Mouse (Mus musculus) erythroblast, embryonic 14.5 days (primary cell): ENCODE data around the gene Slc25a20. TPM values are rescaled to one million over a fixed set of nuclear protein-coding genes. Genes with fewer than 3 reads are reported as not detected.
A peak's percentile ranks its signal among the peaks of the same experiment; 100 is the strongest.

Source experiments
- H3K27me3 ChIP-seq: 2 replicates; pipeline ENCODE4 v1.6.1; 2012; ENCODE audit warnings: inconsistent platforms; ENCODE audit not compliant: control insufficient read depth
- H3K36me3 ChIP-seq: 2 replicates; pipeline ENCODE4 v1.6.1; 2012; ENCODE audit warnings: mild to moderate bottlenecking, inconsistent platforms; ENCODE audit not compliant: control insufficient read depth
- H3K4me1 ChIP-seq: 2 replicates; pipeline ENCODE4 v1.6.1; 2012; ENCODE audit warnings: inconsistent platforms; ENCODE audit not compliant: control insufficient read depth
- H3K4me3 ChIP-seq: replicated peaks from 2 replicates; pipeline ENCODE3; 2012; ENCODE audit warnings: moderate library complexity, mild to moderate bottlenecking, inconsistent platforms
- H3K9me3 ChIP-seq: 2 replicates; pipeline ENCODE4 v1.6.1; 2012; ENCODE audit warnings: low read length, inconsistent platforms, mixed read lengths; ENCODE audit not compliant: control insufficient read depth
- GATA1 ChIP-seq: IDR thresholded peaks from 2 replicates; pipeline ENCODE4 v1.6.1; 2012; ENCODE audit warnings: low read length, inconsistent platforms, mixed read lengths
- TAL1 ChIP-seq: IDR thresholded peaks from 3 replicates; pipeline ENCODE4 v1.6.1; 2012; ENCODE audit warnings: low read length, inconsistent platforms, mixed read lengths
- polyA plus RNA-seq: library from polyadenylated mRNA; stranded (reverse); fragments of >175 nt; gene quantifications from 2 replicates; pipeline ENCODE4 v1.2.3, GENCODE M21; 2012

Gene Slc25a20
- 0.12 and 0.26 TPM in 2 replicates for polyA plus RNA-seq

DNA sequence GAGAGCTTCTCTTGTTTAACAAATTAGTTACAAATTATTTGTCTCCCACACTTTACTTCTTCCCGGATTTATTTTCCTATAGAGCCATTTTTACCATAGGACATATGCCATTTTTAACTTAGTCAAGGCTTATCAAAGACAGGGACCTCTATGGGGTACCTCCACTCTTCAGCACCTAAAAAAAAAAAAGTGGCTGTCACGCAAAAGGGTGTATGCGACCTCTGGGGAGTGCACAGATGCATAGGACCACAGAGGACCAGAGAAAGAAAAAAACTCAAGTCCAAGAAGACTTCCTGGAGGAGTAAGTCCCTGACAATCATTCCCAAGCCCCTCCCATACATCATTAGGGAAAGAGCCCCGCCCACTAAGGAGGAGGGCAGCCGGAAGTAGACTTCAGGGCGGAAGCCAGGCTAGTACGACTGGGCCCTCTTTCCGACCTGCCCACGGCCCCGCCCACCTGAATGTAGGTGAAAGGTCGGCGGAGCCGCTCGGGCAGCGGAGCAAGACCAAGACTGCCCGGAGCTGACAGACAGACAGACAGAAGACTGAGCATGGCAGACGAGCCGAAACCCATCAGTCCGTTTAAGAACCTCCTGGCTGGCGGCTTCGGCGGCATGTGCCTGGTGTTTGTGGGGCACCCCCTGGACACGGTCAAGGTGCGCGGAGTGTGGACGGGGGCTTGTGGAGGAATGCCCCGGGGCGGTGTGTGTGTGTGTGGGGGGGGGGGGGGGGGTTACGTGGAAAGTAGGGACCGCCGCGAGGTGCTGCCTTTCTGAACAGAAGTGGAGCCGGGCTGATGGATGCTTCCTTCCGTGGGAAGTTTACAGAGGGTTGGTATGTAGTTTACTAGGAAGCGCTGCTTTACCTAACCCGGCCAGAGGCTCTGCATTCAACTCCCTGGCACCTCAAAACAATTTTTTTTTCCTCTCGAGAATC lies at the start of gene Slc25a20:
Gene Slc25a20 (plus strand): TSS at position 412 of the 936 bp plus-strand sequence.
- TF ChIP-seq GATA1 (no peak), TAL1 (no peak)
- H3K27me3 ChIP-seq, result no peaks in the 10 kb centered on the region
- no peaks in the 10 kb centered on the region for H3K9me3 ChIP-seq
- H3K4me3 ChIP-seq, result peak within 1 kb of the TSS; percentile 69
- peaks cover 24% of the 10 kb centered on the region for H3K4me1 ChIP-seq
- H3K36me3 ChIP-seq, result no peaks in the 10 kb centered on the region

DNA sequence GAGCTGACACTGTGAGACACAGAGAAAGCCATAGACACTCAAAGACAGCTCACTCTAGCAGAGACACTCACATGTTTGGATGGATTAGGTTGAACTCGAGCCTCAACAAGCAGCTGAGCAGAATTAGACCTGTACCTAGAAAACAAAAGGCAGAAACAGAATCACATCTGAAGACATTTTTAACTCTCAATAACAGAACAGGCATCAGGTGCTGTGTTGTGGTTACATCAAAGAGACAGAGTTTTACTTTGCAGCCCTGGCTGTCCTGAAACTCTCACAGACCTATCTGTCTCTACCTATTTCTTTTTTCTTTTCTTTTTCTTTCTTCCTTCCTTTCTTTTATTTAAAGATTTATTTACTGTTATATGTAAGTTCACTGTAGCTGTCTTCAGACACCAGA lies 44.6 kb upstream of the Slc25a20 start:
- Histone ChIP-seq H3K9me3 (no peaks in the 10 kb centered on the region), H3K36me3 (peaks cover 96% of the 10 kb centered on the region)
- TF ChIP-seq GATA1, result no peak
- TF ChIP-seq TAL1, result no peak

DNA sequence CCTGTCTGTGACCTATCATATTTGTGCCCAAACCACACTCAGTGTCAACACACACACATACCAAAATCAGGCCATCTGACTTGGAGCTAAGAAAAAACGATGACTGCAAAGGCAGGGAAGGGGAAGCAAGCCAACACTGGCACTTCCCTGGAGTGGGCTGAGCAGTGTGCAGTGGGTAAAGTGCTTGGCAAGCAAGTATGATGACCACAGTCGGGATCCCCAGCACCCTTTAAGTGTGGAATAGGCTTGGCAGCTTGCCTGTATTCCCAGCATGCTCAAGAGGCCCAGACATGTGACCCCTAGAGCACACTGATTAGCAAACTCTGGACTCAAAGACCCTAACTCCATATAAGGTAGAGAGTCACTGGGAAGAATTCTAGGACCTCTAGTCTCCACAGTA lies 35.4 kb upstream of the Slc25a20 start:
- Histone ChIP-seq H3K27me3 (no peaks in the 10 kb centered on the region), H3K36me3 (peaks cover 77% of the 10 kb centered on the region), H3K4me1 (peaks cover 9% of the 10 kb centered on the region)

More for the DNA sequence above, 44.6 kb upstream of the Slc25a20 start:
- Histone ChIP-seq H3K4me1 (no peaks in the 10 kb centered on the region; the same call in 1 of the 2 replicates), H3K27me3 (no peaks in the 10 kb centered on the region), H3K4me3 (no peak overlapping the region)

DNA sequence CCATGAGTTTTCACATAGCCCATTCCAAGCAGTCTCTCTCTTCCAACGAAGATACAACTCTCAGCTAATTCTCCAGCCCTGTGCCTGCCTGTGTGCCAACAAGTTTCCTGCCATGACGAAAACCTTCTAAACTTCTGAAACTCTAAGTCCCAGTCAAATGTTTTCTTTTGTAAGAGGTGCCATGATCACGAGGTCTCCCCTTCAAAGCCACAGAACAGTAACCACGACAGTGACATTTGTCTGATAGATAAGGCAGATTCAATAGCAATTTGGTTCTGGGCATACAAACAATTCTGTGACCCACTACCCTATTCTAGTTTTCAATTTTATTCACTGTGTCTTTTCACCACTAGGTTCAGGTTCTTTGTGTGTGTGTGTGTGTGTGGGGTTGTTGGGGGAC lies 33.7 kb upstream of the Slc25a20 start:
- TF ChIP-seq GATA1 (no peak), TAL1 (no peak)
- Histone ChIP-seq H3K4me3 (no peak overlapping the region), H3K4me1 (peaks cover 23% of the 10 kb centered on the region), H3K9me3 (no peaks in the 10 kb centered on the region), H3K36me3 (peaks cover 85% of the 10 kb centered on the region), H3K27me3 (no peaks in the 10 kb centered on the region)

More for the DNA sequence above, 35.4 kb upstream of the Slc25a20 start:
- no peaks in the 10 kb centered on the region for H3K9me3 ChIP-seq
- TF ChIP-seq GATA1 (no peak), TAL1 (no peak)
- H3K4me3 ChIP-seq, result no peak overlapping the region

DNA sequence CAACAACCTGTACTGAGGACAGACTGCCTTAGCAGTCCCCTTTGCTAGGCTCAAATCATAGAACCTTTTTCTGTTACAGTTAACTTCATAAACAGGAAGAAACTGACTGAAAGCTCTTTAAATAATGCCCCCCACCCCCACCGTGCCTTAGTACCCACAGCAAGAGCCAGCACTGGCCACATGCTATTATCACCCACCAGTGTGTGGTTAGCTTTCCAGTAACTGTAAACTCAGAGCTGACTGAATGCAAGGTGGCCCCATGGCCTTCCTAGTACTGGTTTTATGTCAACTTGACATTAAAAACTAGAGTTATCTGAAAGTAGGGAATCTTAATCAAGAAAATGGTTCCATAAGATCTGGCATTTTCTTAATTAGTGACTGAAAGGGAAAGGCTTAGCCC lies 31.2 kb upstream of the Slc25a20 start:
- Histone ChIP-seq H3K27me3 (no peaks in the 10 kb centered on the region), H3K9me3 (no peaks in the 10 kb centered on the region), H3K4me3 (no peak overlapping the region), H3K36me3 (peaks cover 93% of the 10 kb centered on the region), H3K4me1 (peaks cover 34% of the 10 kb centered on the region)
- no peak for TF ChIP-seq TAL1
- no peak for TF ChIP-seq GATA1

DNA sequence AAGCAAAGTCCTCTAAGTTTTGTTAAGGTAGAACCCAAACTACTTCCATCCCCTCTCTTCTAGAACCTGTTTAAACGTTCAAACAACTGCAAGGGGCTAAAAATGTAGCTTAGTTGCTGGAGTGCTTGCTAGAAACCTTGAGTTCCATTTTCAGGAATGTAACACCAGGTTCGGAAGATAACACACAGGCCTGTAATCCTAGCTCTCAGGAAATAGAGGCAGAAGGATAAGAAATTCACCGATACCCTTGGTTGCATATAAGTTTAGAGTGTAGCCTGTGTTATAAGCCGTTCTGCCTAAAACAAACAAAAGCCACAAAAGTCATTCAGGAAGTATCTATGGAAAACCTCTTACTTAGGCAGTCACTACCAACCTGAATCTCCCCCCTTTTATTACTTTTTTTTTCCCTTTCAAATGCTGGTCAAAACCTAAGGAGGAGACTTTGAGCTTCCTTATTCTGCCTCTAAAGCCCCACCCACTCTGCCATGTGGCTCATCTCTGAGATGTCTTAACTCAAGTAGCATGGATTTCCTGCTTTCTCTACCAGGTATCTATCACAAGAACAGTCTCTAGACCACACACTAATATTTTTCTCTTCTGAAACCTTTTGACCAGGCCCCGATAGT lies 30.1 kb upstream of the Slc25a20 start:
- H3K4me1 ChIP-seq, result peaks cover 42% of the 10 kb centered on the region
- H3K27me3 ChIP-seq, result no peaks in the 10 kb centered on the region
- no peaks in the 10 kb centered on the region for H3K9me3 ChIP-seq
- no peak for TF ChIP-seq GATA1
- TF ChIP-seq TAL1, result no peak
- peaks cover 93% of the 10 kb centered on the region for H3K36me3 ChIP-seq
- no peak overlapping the region for H3K4me3 ChIP-seq

DNA sequence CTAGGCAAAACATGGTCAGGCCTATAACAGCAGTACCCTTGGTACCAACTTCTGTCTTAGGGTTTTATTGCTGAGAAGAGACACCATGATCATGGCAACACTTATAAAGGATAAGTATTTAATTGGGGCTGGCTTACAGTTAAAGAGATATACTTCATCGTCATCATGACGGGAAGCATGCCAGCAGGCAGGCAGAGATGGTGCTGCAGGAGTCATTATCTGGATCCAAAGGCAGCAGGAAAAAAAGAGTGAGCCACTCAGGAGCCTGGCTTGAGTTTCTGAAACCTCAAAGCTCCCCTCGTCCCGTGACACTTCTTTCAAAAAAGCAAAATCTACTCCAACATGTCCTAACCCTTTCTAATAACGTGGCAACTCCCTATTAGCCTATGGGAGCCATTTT lies 29.5 kb upstream of the Slc25a20 start:
- peaks cover 46% of the 10 kb centered on the region for H3K4me1 ChIP-seq
- TF ChIP-seq TAL1 (no peak), GATA1 (no peak)
- no peaks in the 10 kb centered on the region for H3K27me3 ChIP-seq
- H3K36me3 ChIP-seq, result peaks cover 92% of the 10 kb centered on the region
- no peaks in the 10 kb centered on the region for H3K9me3 ChIP-seq
- no peak overlapping the region for H3K4me3 ChIP-seq

DNA sequence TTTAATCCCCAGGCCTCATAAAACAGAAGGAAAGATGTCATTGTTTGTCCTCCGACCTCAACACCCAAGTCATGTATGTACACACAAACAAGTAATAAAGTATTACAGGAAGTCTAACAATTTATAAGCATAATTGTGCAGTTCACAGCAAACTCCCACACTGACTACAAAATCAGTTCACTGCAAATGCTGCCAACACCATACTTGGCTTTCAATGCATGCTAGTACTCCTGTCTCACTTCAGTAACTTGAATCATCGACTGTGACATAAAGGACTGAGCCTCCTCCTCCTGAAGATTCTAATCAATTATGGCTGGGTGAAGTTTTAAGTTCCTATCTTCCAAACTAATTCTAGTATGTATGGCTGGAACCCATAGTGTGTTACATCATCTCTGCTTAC lies 28.0 kb upstream of the Slc25a20 start:
- H3K27me3 ChIP-seq, result no peaks in the 10 kb centered on the region
- H3K4me3 ChIP-seq, result no peak overlapping the region
- no peak for TF ChIP-seq GATA1
- TF ChIP-seq TAL1, result no peak
- H3K9me3 ChIP-seq, result no peaks in the 10 kb centered on the region
- H3K36me3 ChIP-seq, result peaks cover 88% of the 10 kb centered on the region
- H3K4me1 ChIP-seq, result peaks cover 44% of the 10 kb centered on the region

DNA sequence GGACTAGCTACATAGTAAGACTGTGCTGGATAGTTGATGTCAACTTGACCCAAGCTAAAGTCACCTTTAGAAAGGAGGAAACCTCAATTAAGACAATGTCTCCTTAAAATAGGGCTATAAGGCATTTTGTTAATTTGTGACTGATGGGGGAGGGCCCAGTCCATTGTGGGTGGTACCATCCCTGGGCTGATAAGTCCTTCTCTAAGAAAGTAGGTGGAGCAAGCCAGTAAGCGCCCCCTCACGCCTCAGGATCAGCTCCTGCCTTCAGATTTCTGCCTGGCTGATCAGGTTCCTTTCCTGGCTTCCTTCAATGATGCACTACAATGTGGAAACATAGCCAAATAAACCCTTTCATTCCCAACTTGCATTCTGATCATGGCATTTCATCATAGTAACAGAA lies 26.5 kb upstream of the Slc25a20 start:
- H3K9me3 ChIP-seq, result no peaks in the 10 kb centered on the region
- H3K36me3 ChIP-seq, result peaks cover 91% of the 10 kb centered on the region
- H3K27me3 ChIP-seq, result no peaks in the 10 kb centered on the region
- no peak overlapping the region for H3K4me3 ChIP-seq
- TF ChIP-seq TAL1 (no peak), GATA1 (no peak)
- H3K4me1 ChIP-seq, result peaks cover 41% of the 10 kb centered on the region
